Mouse (Mus musculus) left cerebral cortex, adult 2 months (tissue): ENCODE results near the gene Slc9b1. TPM values are rescaled to one million over a fixed set of nuclear protein-coding genes. Genes with fewer than 3 reads are reported as not detected.

Experiments used
- DNase-seq, 2 experiments: peaks; one replicate each; pipeline ENCODE4 v3.0.0; 2021 to 2022; ENCODE audit warnings: low spot score in 2 of 2, mixed read lengths in 1 of 2; ENCODE audit errors: extremely low spot score in 1 of 2
- H3K27ac ChIP-seq: fragments of 200-600 bp; 2 replicates; pipeline ENCODE4 v1.8.1; 2022
- H3K4me3 ChIP-seq: fragments of 200-600 bp; 2 replicates; pipeline ENCODE4 v1.8.1; 2022
- CTCF ChIP-seq: fragments of 200-600 bp; IDR thresholded peaks from 2 replicates; pipeline ENCODE4 v1.8.1; 2022; ENCODE audit warnings: antibody characterized with exemption, mild to moderate bottlenecking, moderate library complexity
- intact Hi-C: fragments of 180-260 bp; cut with DNase I; formaldehyde crosslinking; loops from one replicate; pipeline ENCODE4 v1.15.1; 2025
- total RNA-seq, 2 experiments: library from RNA; stranded (reverse); gene quantifications; 2 replicates each; pipeline ENCODE4 v1.2.3; 2021

Slc9b1 gene
- total RNA-seq, 2 experiments from 2014 or later: 0.52 TPM; not detected in 1

GRCm38 (mm10) chr3:135422232-135422855, 74.5 kb downstream of the Slc9b1 start:
- Histone ChIP-seq H3K4me3 (peak overlapping the region; percentile 73), H3K27ac (peak overlapping the region; percentile 99)
- intact Hi-C loops: no loop called here
- no peak for DNase-seq
- no peak for TF ChIP-seq CTCF

- peak overlapping the region; percentile 73 for H3K4me3 ChIP-seq
- intact Hi-C loops: loop anchor here (1.0 kb wide), 1 partner anchor 15 kb away; the partner anchor contains the start of gene Ube2d3
- TF ChIP-seq CTCF: no peak
- peak; percentile 86 to 87 for DNase-seq
- peak overlapping the region; percentile 99 for H3K27ac ChIP-seq
Observed at GRCm38 (mm10) chr3:135422856-135423607, 75.2 kb downstream of the Slc9b1 start.

GRCm38 (mm10) chr3:135423608-135424212, 75.9 kb downstream of the Slc9b1 start, which contains the start of gene Cisd2:
TSS of gene Cisd2 (minus strand) at chr3:135423925.
- TF ChIP-seq CTCF: no peak
- intact Hi-C loops: loop anchor here (1.0 kb wide), 1 partner anchor 15 kb away; the partner anchor contains the start of gene Ube2d3
- DNase-seq: no peak
- peak within 1 kb of the TSS; percentile 73 for H3K4me3 ChIP-seq
- H3K27ac ChIP-seq: peak within 1 kb of the TSS; percentile 99

DNA sequence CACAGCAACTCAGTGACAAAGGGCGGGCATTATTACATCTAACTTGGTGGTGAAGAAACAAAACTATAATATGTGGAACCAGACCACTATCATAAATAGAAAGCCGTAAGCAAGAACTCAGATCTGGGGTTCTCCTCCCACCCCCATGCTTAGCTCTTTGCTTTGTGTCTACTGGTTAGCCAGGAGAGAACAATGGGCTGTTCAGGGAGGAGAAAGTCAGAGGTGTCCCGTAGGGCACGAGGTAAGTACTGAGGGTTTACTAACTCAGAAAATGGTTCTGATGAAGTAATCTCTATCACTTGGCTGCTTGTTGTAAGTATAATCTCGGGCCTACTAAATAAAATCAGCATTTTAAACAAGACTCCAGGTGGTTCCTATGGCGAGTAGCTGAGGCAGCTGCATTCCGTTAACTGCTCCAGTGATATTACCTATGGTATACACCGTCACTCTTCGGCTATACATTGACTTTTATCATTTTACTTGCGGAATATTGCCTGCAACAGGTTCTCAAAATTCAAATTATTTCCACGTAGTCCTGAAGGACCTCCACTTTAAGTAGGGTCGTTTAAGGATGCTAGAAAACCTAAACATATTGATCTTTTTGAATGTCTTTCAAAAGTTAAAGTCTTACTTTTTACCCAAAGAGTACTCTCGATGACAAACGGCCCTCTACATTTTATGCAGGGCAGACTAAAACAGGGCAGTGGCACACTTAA, 89.2 kb downstream of the Slc9b1 start:
- intact Hi-C loops: loop anchor here (10.0 kb wide), 2 partner anchors 258 to 1202 kb away; partner anchors contain the start of genes Cxxc4 and Nfkb1
- Histone ChIP-seq H3K4me3 (peak overlapping the region; percentile 64), H3K27ac (peak overlapping the region; percentile 90)
- DNase-seq: no peak
- TF ChIP-seq CTCF: no peak

DNA sequence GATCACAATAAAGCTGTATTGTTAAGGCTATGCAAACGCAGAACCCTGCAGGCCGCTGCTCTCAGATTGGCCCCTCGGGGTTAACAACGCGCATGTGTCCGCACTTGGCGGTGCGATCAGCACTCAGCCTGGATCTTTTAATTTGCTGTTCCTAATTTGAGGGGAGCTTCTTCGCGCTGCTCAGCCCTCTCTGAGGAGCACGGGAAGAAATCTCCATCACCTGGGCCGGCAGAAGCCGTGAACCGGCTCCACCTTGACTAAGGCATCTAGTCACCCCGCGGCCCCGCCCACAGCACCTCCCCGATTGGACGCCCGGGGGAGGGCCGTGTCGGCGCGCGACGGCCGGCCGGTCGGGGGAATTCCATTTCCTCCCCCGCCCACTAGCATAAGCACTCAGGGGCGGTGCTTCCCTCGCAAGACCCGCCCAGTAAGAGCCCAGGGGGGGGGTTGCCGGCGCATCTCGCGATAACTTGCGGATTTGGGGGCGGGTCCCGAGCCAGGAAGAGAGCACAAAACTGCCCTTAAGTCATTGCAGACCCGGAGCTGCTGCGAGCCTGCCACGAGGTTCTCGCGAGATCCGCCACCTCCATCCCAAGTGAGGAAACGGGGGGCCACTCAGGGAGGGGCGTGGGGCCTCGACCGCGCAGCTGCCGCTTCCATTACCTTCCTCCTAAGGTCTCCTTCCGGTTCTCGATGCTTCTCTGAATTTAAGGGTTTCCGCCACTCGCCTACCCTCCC, 90.1 kb downstream of the Slc9b1 start, which contains the start of gene Ube2d3:
TSS of gene Ube2d3 (plus strand) at position 392 of the 738 bp plus-strand sequence.
- Histone ChIP-seq H3K4me3 (peak within 1 kb of the TSS; percentile 87), H3K27ac (peak within 1 kb of the TSS; percentile 99)
- intact Hi-C loops: loop anchor here (1.0 to 10.0 kb wide), 4 partner anchors 15 to 1203 kb away; partner anchors contain the start of genes Cisd2, Cxxc4 and Nfkb1
- DNase-seq: peak; percentile 98 to 99
- TF ChIP-seq CTCF: no peak

GRCm38 (mm10) chr3:135438531-135438912, 90.7 kb downstream of the Slc9b1 start:
- DNase-seq: peak; percentile 92 to 94
- H3K27ac ChIP-seq: peak overlapping the region; percentile 99
- TF ChIP-seq CTCF: no peak
- H3K4me3 ChIP-seq: peak overlapping the region; percentile 87
- intact Hi-C loops: loop anchor here (1.0 to 10.0 kb wide), 4 partner anchors 15 to 1204 kb away; partner anchors contain the start of genes Cisd2, Cxxc4 and Nfkb1

DNA sequence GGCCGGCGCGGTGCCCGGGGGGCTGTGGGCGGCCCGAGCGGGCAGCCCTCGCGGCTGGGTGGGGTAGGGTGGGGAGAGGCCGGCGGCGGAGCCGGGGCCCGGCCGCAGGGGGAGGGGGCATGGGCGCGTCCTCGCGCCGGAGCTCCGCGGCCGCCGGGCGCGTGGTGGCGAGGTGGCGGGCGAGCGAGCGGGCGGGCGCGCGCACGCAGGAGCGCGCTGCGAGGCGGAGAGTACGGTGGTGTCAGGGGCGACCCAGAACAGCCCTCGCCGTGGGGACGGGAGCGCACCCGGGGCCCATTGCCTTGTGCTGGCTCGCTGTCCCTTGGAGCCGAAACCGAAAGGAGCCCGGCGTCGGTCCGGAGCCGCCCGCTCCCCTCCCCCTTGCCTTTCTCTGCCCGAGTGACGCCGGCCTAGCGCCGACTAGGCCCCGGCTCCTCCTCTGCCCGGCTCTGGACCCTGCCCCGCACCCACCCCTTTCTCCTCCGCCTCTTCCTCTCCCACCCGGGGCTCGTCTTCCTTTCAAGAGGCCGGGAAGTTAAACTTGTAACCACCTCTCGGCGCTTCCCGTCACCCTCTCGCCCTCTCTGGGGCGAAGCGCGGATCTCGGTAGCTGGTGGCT, 91.2 kb downstream of the Slc9b1 start:
- H3K27ac ChIP-seq: peak overlapping the region; percentile 99
- DNase-seq: peak; percentile 76 to 77
- no peak for TF ChIP-seq CTCF
- intact Hi-C loops: loop anchor here (1.0 to 10.0 kb wide), 4 partner anchors 16 to 1204 kb away; partner anchors contain the start of genes Cisd2, Cxxc4 and Nfkb1
- H3K4me3 ChIP-seq: peak overlapping the region; percentile 87

DNA sequence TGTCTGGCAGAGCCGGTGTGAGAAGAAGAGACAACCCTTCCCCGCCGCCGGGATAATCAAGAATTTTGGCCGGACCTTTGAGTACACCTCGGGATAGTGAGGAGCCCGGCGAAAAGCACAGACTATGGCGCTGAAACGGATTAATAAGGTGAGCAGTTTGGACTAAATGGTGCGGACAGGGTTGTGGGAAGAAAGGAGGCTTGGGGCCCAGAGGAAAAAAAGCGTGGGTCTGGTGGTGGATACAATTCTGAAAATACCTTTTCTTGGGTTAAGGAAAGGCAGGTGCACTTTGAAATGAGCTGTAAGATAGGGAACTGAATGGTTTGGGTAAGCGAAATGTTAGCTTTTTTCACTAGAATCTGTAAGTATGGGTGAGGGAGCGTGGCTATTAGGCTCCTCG, 91.8 kb downstream of the Slc9b1 start:
- H3K27ac ChIP-seq: peak overlapping the region; percentile 99
- no peak for TF ChIP-seq CTCF
- intact Hi-C loops: loop anchor here (2.0 to 10.0 kb wide), 4 partner anchors 37 to 1895 kb away; partner anchors contain the start of genes Cxxc4, Nfkb1 and Tet2

DNA sequence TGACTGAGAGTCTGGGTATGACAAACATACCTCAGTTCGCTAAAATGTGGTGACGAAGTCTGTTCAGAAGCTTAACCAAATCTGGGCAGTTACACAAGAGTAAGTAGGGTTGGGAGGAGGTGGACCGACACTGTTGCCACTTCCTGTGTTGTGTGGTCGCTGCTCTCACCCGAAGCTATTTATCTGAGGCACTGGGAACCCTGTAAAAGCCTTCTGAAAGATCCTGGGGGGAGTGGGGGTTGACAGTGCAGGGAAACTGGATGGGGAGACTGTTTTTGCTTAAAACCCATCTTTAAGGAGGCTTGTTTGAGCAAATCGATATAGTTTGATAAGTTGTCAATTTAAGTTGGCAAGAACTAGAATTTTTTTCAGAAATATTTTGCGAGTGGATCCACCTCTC, 92.4 kb downstream of the Slc9b1 start:
- H3K4me3 ChIP-seq: peak overlapping the region; percentile 87
- H3K27ac ChIP-seq: peak overlapping the region; percentile 99; the same call in 1 of the 2 replicates
- intact Hi-C loops: loop anchor here (10.0 kb wide), 1 partner anchor 1895 kb away; the partner anchor contains the start of gene Tet2
- no peak for DNase-seq
- TF ChIP-seq CTCF: no peak

More for the DNA sequence above, 91.8 kb downstream of the Slc9b1 start:
- DNase-seq: no peak
- H3K4me3 ChIP-seq: peak overlapping the region; percentile 87

GRCm38 (mm10) chr3:135440621-135441020, 92.8 kb downstream of the Slc9b1 start:
- no peak for TF ChIP-seq CTCF
- no peak for DNase-seq
- Histone ChIP-seq H3K4me3 (peak overlapping the region; percentile 87), H3K27ac (peak overlapping the region; percentile 99; the same call in 1 of the 2 replicates)
- intact Hi-C loops: loop anchor here (10.0 kb wide), 1 partner anchor 1896 kb away; the partner anchor contains the start of gene Tet2
